Mouse (Mus musculus) erythroblast, embryonic 14.5 days (primary cell): ENCODE measurements around the gene Dedd.

Experiments used
- GATA1 ChIP-seq: IDR thresholded peaks from 2 replicates; pipeline ENCODE4 v1.6.1; 2012; ENCODE audit warnings: low read length, inconsistent platforms, mixed read lengths
- TAL1 ChIP-seq: IDR thresholded peaks from 3 replicates; pipeline ENCODE4 v1.6.1; 2012; ENCODE audit warnings: low read length, inconsistent platforms, mixed read lengths

- TF ChIP-seq GATA1 (no peak), TAL1 (no peak)
These were observed 42.4 kb upstream of the Dedd start for GRCm38 (mm10) chr1:171286517-171286916.
